ENCODE assay signal across 11 mouse cellular contexts in the genomic region with DNA sequence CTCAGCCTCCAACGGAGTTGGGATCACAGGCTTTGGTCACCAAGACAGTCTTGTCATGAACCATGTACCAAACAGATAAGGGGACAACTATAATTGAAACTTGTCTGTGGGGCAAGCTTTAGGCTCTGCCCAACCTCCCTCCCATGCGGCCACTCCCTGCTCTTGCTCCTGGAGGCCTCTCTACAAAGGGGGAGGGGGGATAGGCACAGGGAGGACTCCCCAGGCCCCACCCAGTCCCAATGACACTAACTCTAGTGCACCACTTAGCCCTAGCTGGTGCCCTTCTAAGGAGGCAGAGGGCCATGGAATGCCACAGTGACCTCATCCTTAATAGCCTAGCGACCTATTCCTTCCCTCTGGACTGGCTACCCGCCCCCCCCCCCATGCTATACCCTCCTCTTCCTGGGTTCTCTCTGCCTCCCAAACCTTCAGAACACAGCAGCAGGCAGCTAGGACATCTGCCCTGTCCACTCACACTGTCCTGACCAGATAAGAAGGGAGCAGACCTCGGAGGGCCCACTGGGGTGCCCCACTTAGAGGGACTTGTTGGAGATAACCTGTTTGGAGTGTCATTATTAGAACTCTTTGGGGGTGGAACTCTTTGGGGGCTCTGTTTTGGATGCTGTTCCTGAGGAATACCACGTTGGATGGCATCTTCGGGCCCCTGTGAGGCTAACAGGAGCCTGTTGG. TPM values are rescaled to one million over a fixed set of nuclear protein-coding genes. Genes with fewer than 3 reads are reported as not detected.
DNase-seq lines count a peak whose midpoint lies in the region; ATAC-seq and TF ChIP-seq lines count a peak whose summit lies in the region.
"Had no signal": no experiment of that assay in that cellular context is flagged by ENCODE, and none has a peak within 500 bp of the region (broad histone marks: within the 10 kb centered on the region; RNA-seq: fewer than 3 reads in every experiment).

No protein-coding gene starts in this region.

- TF ChIP-seq POLR2A in ES-Bruce4 (IDR thresholded peaks at IDR 0.05; ENCODE audit: insufficient read depth, low read length): no peak

- WGBS in hindbrain, embryonic 12.5 days: 89% methylated on average over 6 of the region's 7 CpGs
- WGBS in hindbrain, embryonic 16.5 days: 87% methylated on average over 6 of the region's 7 CpGs
- WGBS in embryonic facial prominence, embryonic 11.5 days: 82% methylated on average over 7 of the region's 7 CpGs
- WGBS in liver, embryonic 15.5 days (ENCODE audit: insufficient replicate concordance): 22% methylated on average over 6 of the region's 7 CpGs

- no peaks in the 10 kb centered on the region for H3K36me3 ChIP-seq in hindbrain, embryonic 12.5 days
- no peaks in the 10 kb centered on the region for H3K36me3 ChIP-seq in hindbrain, embryonic 16.5 days (ENCODE audit: control insufficient read depth, insufficient read depth, low read length)
- 0 out of 2 replicates have a peak, but pooled peaks cover 4% of the 10 kb centered on the region for H3K36me3 ChIP-seq in ES-Bruce4 (ENCODE audit: control insufficient read depth, insufficient read depth, low read length, poor library complexity, severe bottlenecking)
- H3K36me3 ChIP-seq in embryonic facial prominence, embryonic 11.5 days (replicated peaks; ENCODE audit: control insufficient read depth, insufficient read depth, low read depth, low read length): no peaks in the 10 kb centered on the region
- H3K36me3 ChIP-seq in liver, embryonic 15.5 days (replicated peaks): peaks cover 37% of the 10 kb centered on the region
- H3K36me3 ChIP-seq: hindbrain, embryonic 15.5 days; neural tube, embryonic 13.5 days had no signal

- 0 out of 2 replicates have a peak overlapping the region, but pooled peaks have one; percentile 24 for H3K27ac ChIP-seq in hindbrain, embryonic 12.5 days
- H3K27ac ChIP-seq in hindbrain, embryonic 16.5 days (ENCODE audit: low read depth, low read length): no peak overlapping the region
- H3K27ac ChIP-seq in ES-Bruce4 (ENCODE audit: insufficient read depth, low read length): no peak overlapping the region
- peak overlapping the region; percentile 1; the same call in 1 of the 2 replicates for H3K27ac ChIP-seq in embryonic facial prominence, embryonic 11.5 days (replicated peaks; ENCODE audit: low read depth, low read length)
- H3K27ac ChIP-seq in liver, embryonic 15.5 days (replicated peaks): peak overlapping the region; percentile 96
- H3K27ac ChIP-seq: hindbrain, embryonic 15.5 days; neural tube, embryonic 13.5 days had no signal

- no peak for TF ChIP-seq EP300 in ES-Bruce4 (IDR thresholded peaks at IDR 0.05; ENCODE audit: insufficient read depth, low read depth, low read length)

- no peak overlapping the region for H3K4me3 ChIP-seq in hindbrain, embryonic 12.5 days
- H3K4me3 ChIP-seq in hindbrain, embryonic 16.5 days (ENCODE audit: low read length): no peak overlapping the region
- H3K4me3 ChIP-seq in ES-Bruce4 (ENCODE audit: low read depth, low read length): no peak overlapping the region
- H3K4me3 ChIP-seq in embryonic facial prominence, embryonic 11.5 days (ENCODE audit: low read depth, low read length): no peak overlapping the region
- peak overlapping the region; percentile 96 for H3K4me3 ChIP-seq in liver, embryonic 15.5 days (replicated peaks)
- H3K4me3 ChIP-seq: hindbrain, embryonic 15.5 days; neural tube, embryonic 13.5 days had no signal

- no peak overlapping the region for H3K9ac ChIP-seq in hindbrain, embryonic 12.5 days
- no peak overlapping the region for H3K9ac ChIP-seq in hindbrain, embryonic 16.5 days (ENCODE audit: low read depth, low read length)
- 0 out of 2 replicates have a peak overlapping the region, but pooled peaks have one; percentile 14 for H3K9ac ChIP-seq in ES-Bruce4 (ENCODE audit: low read depth, poor library complexity, severe bottlenecking)
- no peak overlapping the region; the same call in 1 of the 2 replicates for H3K9ac ChIP-seq in embryonic facial prominence, embryonic 11.5 days (replicated peaks; ENCODE audit: low read length)
- H3K9ac ChIP-seq in liver, embryonic 15.5 days: peak overlapping the region; percentile 97
- H3K9ac ChIP-seq: hindbrain, embryonic 15.5 days; neural tube, embryonic 13.5 days had no signal

- H3K4me1 ChIP-seq in hindbrain, embryonic 12.5 days: peaks cover 24% of the 10 kb centered on the region
- H3K4me1 ChIP-seq in hindbrain, embryonic 16.5 days (ENCODE audit: control insufficient read depth, insufficient read depth, low read depth, low read length): peaks cover 17% of the 10 kb centered on the region
- H3K4me1 ChIP-seq in ES-Bruce4 (ENCODE audit: control insufficient read depth, insufficient read depth, low read length): peaks cover 9% of the 10 kb centered on the region
- H3K4me1 ChIP-seq in embryonic facial prominence, embryonic 11.5 days (ENCODE audit: control insufficient read depth, insufficient read depth, low read length): peaks cover 1% of the 10 kb centered on the region; the same call in 1 of the 2 replicates
- peaks cover 92% of the 10 kb centered on the region for H3K4me1 ChIP-seq in liver, embryonic 15.5 days (replicated peaks)

- intact Hi-C loops in left cerebral cortex, postnatal 25 days (cut with DNase I): no loop called here

- no peaks in the 10 kb centered on the region for H3K9me3 ChIP-seq in hindbrain, embryonic 12.5 days (replicated peaks)
- no peaks in the 10 kb centered on the region for H3K9me3 ChIP-seq in hindbrain, embryonic 16.5 days (ENCODE audit: control insufficient read depth, low read length)
- H3K9me3 ChIP-seq in ES-Bruce4 (replicated peaks; ENCODE audit: control insufficient read depth, insufficient read depth, low read length, poor library complexity, severe bottlenecking): no peaks in the 10 kb centered on the region
- no peaks in the 10 kb centered on the region for H3K9me3 ChIP-seq in embryonic facial prominence, embryonic 11.5 days (replicated peaks; ENCODE audit: control insufficient read depth, low read length)
- no peaks in the 10 kb centered on the region for H3K9me3 ChIP-seq in liver, embryonic 15.5 days (replicated peaks)
- H3K9me3 ChIP-seq: hindbrain, embryonic 15.5 days; neural tube, embryonic 13.5 days had no signal

- no peak for TF ChIP-seq CTCF in ES-Bruce4 (IDR thresholded peaks at IDR 0.05; ENCODE audit: low read depth, low read length)

- no peak for DNase-seq in embryonic facial prominence, embryonic 11.5 days (ENCODE audit: low spot score)
- no peak for DNase-seq in left cerebral cortex, postnatal 25 days (ENCODE audit: low spot score in 2 of 2)
- no peak for DNase-seq in cerebellum, adult 11 months
- DNase-seq in cerebellum, adult 9-10 months: no peak
- DNase-seq: left cerebral cortex, postnatal 4 days had no signal

- no peak overlapping the region for H3K4me2 ChIP-seq in hindbrain, embryonic 12.5 days (replicated peaks)
- H3K4me2 ChIP-seq in hindbrain, embryonic 16.5 days (ENCODE audit: low read length): no peak overlapping the region
- no peak overlapping the region for H3K4me2 ChIP-seq in embryonic facial prominence, embryonic 11.5 days (ENCODE audit: low read depth, low read length)
- peak overlapping the region; percentile 96 for H3K4me2 ChIP-seq in liver, embryonic 15.5 days

- peaks cover 24% of the 10 kb centered on the region for H3K27me3 ChIP-seq in hindbrain, embryonic 12.5 days
- H3K27me3 ChIP-seq in hindbrain, embryonic 16.5 days (replicated peaks; ENCODE audit: control insufficient read depth, insufficient read depth, low read length): peaks cover 7% of the 10 kb centered on the region
- H3K27me3 ChIP-seq in ES-Bruce4 (ENCODE audit: control insufficient read depth, insufficient read depth, low read length, poor library complexity, severe bottlenecking): no peaks in the 10 kb centered on the region
- no peaks in the 10 kb centered on the region for H3K27me3 ChIP-seq in embryonic facial prominence, embryonic 11.5 days (ENCODE audit: control insufficient read depth, insufficient read depth, low read length)
- H3K27me3 ChIP-seq in liver, embryonic 15.5 days: no peaks in the 10 kb centered on the region

- no peak for ATAC-seq in hindbrain, embryonic 12.5 days (ENCODE audit: low FRiP score)
- ATAC-seq in hindbrain, embryonic 16.5 days: no peak
- ATAC-seq in embryonic facial prominence, embryonic 11.5 days (replicated peaks; ENCODE audit: insufficient number of reproducible peaks, low FRiP score, low TSS enrichment, low read depth): no peak
- ATAC-seq in liver, embryonic 15.5 days (ENCODE audit: insufficient read depth): peak; percentile 81

RNA-seq across cellular contexts. Expression of gene Piezo1, which starts 4.9 kb away (rescaled TPM):
- 8.9 TPM in 2 replicates for polyA plus RNA-seq in hindbrain, embryonic 12.5 days (2016; fragmentation: Nextera tagmentation; extraction: Ambion mirVana)
- polyA plus RNA-seq in hindbrain, embryonic 16.5 days (2015; fragmentation: Nextera tagmentation; extraction: Ambion mirVana): 1.7 and 3.5 TPM in 2 replicates
- polyA plus RNA-seq in ES-Bruce4 (2011; ENCODE audit: insufficient read depth, insufficient read length, low read depth, missing spikeins): 59.4 and 61.6 TPM in 2 replicates
- polyA plus RNA-seq in embryonic facial prominence, embryonic 11.5 days (2014; fragmentation: Nextera tagmentation; extraction: Ambion mirVana): 3.4 and 5.9 TPM in 2 replicates
- 12.4 and 17.4 TPM in 2 replicates for polyA plus RNA-seq in liver, embryonic 15.5 days (2015; fragmentation: Nextera tagmentation; extraction: Ambion mirVana)
- 1 to 10 TPM; 5.6 to 6.3 TPM for total RNA-seq in left cerebral cortex, postnatal 25 days (2021)

RNA-seq across cellular contexts. Expression of gene Cdt1, which starts 21.6 kb away (rescaled TPM):
- 22.7 and 23.9 TPM in 2 replicates for polyA plus RNA-seq in hindbrain, embryonic 12.5 days (2016; fragmentation: Nextera tagmentation; extraction: Ambion mirVana)
- polyA plus RNA-seq in hindbrain, embryonic 16.5 days (2015; fragmentation: Nextera tagmentation; extraction: Ambion mirVana): 8.0 and 11.4 TPM in 2 replicates
- 63.7 and 68.6 TPM in 2 replicates for polyA plus RNA-seq in ES-Bruce4 (2011; ENCODE audit: insufficient read depth, insufficient read length, low read depth, missing spikeins)
- polyA plus RNA-seq in embryonic facial prominence, embryonic 11.5 days (2014; fragmentation: Nextera tagmentation; extraction: Ambion mirVana): 31.6 and 32.1 TPM in 2 replicates
- 45.9 and 46.0 TPM in 2 replicates for polyA plus RNA-seq in liver, embryonic 15.5 days (2015; fragmentation: Nextera tagmentation; extraction: Ambion mirVana)
- 1 to 10 TPM; 1.7 to 3.1 TPM for total RNA-seq in left cerebral cortex, postnatal 25 days (2021)

RNA-seq across cellular contexts. Expression of gene Aprt, which starts 30.5 kb away (rescaled TPM):
- polyA plus RNA-seq in hindbrain, embryonic 12.5 days (2016; fragmentation: Nextera tagmentation; extraction: Ambion mirVana): 160 and 185 TPM in 2 replicates
- polyA plus RNA-seq in hindbrain, embryonic 16.5 days (2015; fragmentation: Nextera tagmentation; extraction: Ambion mirVana): 202 and 203 TPM in 2 replicates
- 325 and 344 TPM in 2 replicates for polyA plus RNA-seq in ES-Bruce4 (2011; ENCODE audit: insufficient read depth, insufficient read length, low read depth, missing spikeins)
- 246 and 268 TPM in 2 replicates for polyA plus RNA-seq in embryonic facial prominence, embryonic 11.5 days (2014; fragmentation: Nextera tagmentation; extraction: Ambion mirVana)
- polyA plus RNA-seq in liver, embryonic 15.5 days (2015; fragmentation: Nextera tagmentation; extraction: Ambion mirVana): 187 and 214 TPM in 2 replicates
- 10 to 100 TPM; 56.6 to 60.4 TPM for total RNA-seq in left cerebral cortex, postnatal 25 days (2021)

Comparison
In these comparisons a context has a peak if more than half of its experiments do, and no peak if none do; other contexts are left out.
1. H3K27ac ChIP-seq: peak in hindbrain, embryonic 12.5 days (single experiment), embryonic facial prominence, embryonic 11.5 days (single experiment) and liver, embryonic 15.5 days (single experiment); none in hindbrain, embryonic 16.5 days (single experiment) and ES-Bruce4 (single experiment).
2. H3K9ac ChIP-seq: peak in ES-Bruce4 (single experiment) and liver, embryonic 15.5 days (single experiment); none in hindbrain, embryonic 12.5 days (single experiment), hindbrain, embryonic 16.5 days (single experiment) and embryonic facial prominence, embryonic 11.5 days (single experiment).